Mouse (Mus musculus): ENCODE measurements around the gene Gm4787. TPM values are rescaled to one million over a fixed set of nuclear protein-coding genes. Genes with fewer than 3 reads are reported as not detected.
"Not testable (repeated sequence)": the region's sequence is repeated elsewhere in the genome, so short reads cannot be mapped to it uniquely, and the experiment has no call there.

Gm4787 gene
- total RNA-seq (2021), result under 1 TPM; 0.49 to 0.80 TPM

DNA sequence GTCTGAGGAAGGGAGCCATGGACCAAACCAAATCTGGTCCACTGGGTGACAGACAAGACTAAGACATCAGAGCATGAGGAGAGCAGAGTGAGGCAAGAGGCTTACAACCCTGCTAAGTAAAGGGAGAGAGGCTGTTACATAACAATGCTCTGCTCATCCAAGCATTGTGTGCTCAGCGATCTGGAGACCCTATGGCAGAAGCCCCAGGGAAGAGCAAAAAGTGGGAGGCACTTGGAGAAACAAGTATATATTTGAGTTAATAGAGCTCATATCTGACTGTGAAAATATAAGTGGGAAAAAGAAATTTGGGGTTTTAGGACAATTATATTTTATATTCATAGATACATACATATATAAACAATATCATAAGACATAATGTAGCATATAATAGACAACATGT is at the start of gene Gm4787:
Gm4787 (minus strand) TSS at position 101 of the 400 bp plus-strand sequence.
- DNase-seq; intact Hi-C loops (cut with DNase I): not testable (repeated sequence)

GRCm38 (mm10) chr12:81421846-81422245 is 42.6 kb upstream of the Gm4787 start, which contains the start of gene Adam4:
TSS of gene Adam4 (minus strand) at chr12:81421946.
- intact Hi-C loops (cut with DNase I), result no loop called here
- DNase-seq, result no peak

DNA sequence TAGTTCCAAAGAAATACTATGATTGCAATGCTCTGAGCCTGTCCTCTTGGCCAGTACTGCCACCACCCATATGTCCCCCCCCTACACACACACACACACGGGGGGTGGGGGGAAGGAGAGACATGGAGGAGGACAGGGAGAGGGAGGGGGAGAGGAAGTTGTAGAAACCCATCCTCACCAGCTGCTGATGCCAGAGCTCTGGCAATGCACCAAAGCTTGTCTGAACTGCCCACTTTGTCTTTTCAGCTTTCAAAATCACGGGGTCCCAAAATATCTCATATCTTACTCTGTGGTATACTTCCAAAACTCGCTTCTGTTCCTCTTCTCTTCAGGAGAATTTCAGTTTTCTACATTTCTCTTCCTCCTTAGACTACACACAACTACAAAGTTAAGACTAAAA is 33.9 kb upstream of the Gm4787 start:
- intact Hi-C loops (cut with DNase I), result no loop called here
- DNase-seq, result no peak

- intact Hi-C loops (cut with DNase I), result no loop called here
- no peak for DNase-seq
These were observed 29.7 kb upstream of the Gm4787 start for GRCm38 (mm10) chr12:81408966-81409365.

DNA sequence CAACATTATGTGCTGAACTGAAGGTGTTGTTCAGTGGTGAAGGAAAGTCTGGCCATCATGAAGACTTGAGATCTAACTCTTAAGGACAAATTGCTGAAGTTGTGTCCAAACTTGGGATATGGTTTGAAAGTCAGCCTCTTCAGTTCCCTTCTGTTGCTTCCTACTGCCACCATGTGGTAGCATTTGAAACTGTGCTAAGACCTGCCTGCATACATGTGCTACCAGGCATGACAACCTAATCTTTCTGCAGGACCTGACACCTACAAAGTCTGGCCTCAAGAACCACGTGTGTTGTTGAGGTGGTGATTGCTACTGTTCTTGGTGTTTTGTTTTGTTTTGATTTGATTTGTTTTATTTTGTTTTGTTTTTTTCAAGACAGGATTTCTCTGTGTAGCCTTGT is 22.9 kb upstream of the Gm4787 start:
- intact Hi-C loops (cut with DNase I), result loop anchor here (1.0 kb wide), 2 partner anchors 203 to 420 kb away; no protein-coding TSS in a partner anchor
- DNase-seq, result peak; percentile 33 to 44

- intact Hi-C loops (cut with DNase I), result no loop called here
- DNase-seq, result no peak
These were observed 45.4 kb downstream of the Gm4787 start for GRCm38 (mm10) chr12:81333841-81334240.

DNA sequence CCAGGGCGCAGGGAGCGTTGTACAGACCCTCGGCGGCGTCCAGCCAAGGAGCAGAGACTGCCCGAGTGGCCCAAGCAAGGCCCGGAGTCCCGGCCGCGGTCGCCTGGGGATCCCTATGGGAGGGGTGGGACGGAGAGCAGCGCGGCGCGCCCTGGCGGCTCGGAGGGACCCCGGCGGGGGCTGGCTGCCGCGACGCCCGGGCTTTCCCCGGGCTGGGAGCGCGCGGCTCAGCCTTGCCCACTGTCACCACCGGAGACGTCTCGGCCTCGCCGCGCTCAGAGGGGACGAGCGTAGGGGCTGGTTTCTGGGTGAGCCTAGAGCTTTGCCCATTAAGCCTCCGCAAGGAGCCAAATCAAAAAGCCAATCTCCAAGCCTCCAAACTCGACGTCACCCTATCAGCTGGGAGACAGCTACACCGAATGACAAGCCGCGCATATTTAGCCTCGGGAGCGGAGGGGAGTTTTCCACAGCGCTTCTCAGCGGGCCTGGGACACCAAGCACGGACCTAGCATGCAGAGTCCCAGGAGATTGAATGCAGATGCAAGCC is 46.3 kb downstream of the Gm4787 start, which contains the start of gene Slc8a3:
Slc8a3 (minus strand) TSS at position 306 of the 547 bp plus-strand sequence.
- peak in 1 of 2 experiments; percentile 3 for DNase-seq

GRCm38 (mm10) chr12:81331937-81332874 is 47.1 kb downstream of the Gm4787 start:
- intact Hi-C loops (cut with DNase I), result no loop called here
- DNase-seq, result peak in 1 of 2 experiments; percentile 2

More for the DNA sequence above, 46.3 kb downstream of the Gm4787 start, which contains the start of gene Slc8a3:
- intact Hi-C loops (cut with DNase I), result no loop called here

GRCm38 (mm10) chr12:81331046-81331638 is 48.1 kb downstream of the Gm4787 start:
- no peak for DNase-seq
- intact Hi-C loops (cut with DNase I), result no loop called here

Other genes starting within 250 kb of the Gm4787 start
- gene Slc8a3, start 46.3 kb downstream of the Gm4787 start, total RNA-seq (2021), result under 1 TPM in 1 of 2 experiments, not detected in 1; 0.22 TPM
- gene Adam4, start 42.5 kb upstream of the Gm4787 start, total RNA-seq (2021), result under 1 TPM; 0.56 to 0.62 TPM
- gene Cox16, start 105.7 kb upstream of the Gm4787 start, total RNA-seq (2021), result 10 to 100 TPM; 59.6 to 64.3 TPM
- 10 to 100 TPM; 45.2 to 49.7 TPM for gene Gm20498, start 153.4 kb upstream of the Gm4787 start, total RNA-seq (2021)
- gene Synj2bp, start 153.4 kb upstream of the Gm4787 start, total RNA-seq (2021), result 10 to 100 TPM; 45.5 to 47.8 TPM
- gene Adam21, start 189.0 kb upstream of the Gm4787 start, total RNA-seq (2021), result not detected
- gene Med6, start 215.5 kb upstream of the Gm4787 start, total RNA-seq (2021), result 10 to 100 TPM; 13.5 to 16.4 TPM